Comparison of ENCODE assay signal across 8 mouse cellular contexts in genomic region chr17:24841133-24841532, GRCm38 (mm10). TPM values are rescaled to one million over a fixed set of nuclear protein-coding genes. Genes with fewer than 3 reads are reported as not detected.
DNase-seq lines count a peak whose midpoint lies in the region; ATAC-seq lines count a peak whose summit lies in the region.

No protein-coding gene starts in this region.

- intact Hi-C loops in heart, postnatal 25 days (cut with DNase I) = no loop called here

- DNase-seq in cerebellum, postnatal 25 days = peak; percentile 62 to 78
- no peak for DNase-seq in cerebellum, postnatal 4 days (ENCODE audit: low spot score in 2 of 2)
- peak; percentile 48 for DNase-seq in B cell, adult 2 months
- peak; percentile 38 for DNase-seq in lung, postnatal 10 days
- DNase-seq in ovary, postnatal 10 days (ENCODE audit: low spot score) = no peak
- no peak for DNase-seq in heart, postnatal 25 days (ENCODE audit: low spot score)
- no peak for DNase-seq in ovary, postnatal 36 days (ENCODE audit: low spot score)

- ATAC-seq in erythroblast, adult 5-6 weeks (replicated peaks; ENCODE audit: low FRiP score, poor library complexity, severe bottlenecking) = peak; percentile 85

RNA-seq across cellular contexts. Expression of gene Hagh, which starts 1.2 kb away (rescaled TPM):
- 191 and 222 TPM in 2 replicates for total RNA-seq in erythroblast, adult 5-6 weeks (2015; ENCODE audit: low replicate concordance)
- 223 and 230 TPM in 2 replicates for total RNA-seq in erythroblast, adult 5-6 weeks (2017; ENCODE audit: low replicate concordance)
- total RNA-seq in heart, postnatal 25 days (2021) = 100 to 1,000 TPM in 1 of 2 experiments, 10 to 100 TPM in 1; 97.1 to 108 TPM

RNA-seq across cellular contexts. Expression of gene Fahd1, which starts 9.0 kb away (rescaled TPM):
- 58.0 and 66.9 TPM in 2 replicates for total RNA-seq in erythroblast, adult 5-6 weeks (2015; ENCODE audit: low replicate concordance)
- 71.4 and 87.7 TPM in 2 replicates for total RNA-seq in erythroblast, adult 5-6 weeks (2017; ENCODE audit: low replicate concordance)
- 10 to 100 TPM; 88.1 to 88.6 TPM for total RNA-seq in heart, postnatal 25 days (2021)

RNA-seq across cellular contexts. Expression of gene Igfals, which starts 24.7 kb away (rescaled TPM):
- not detected in 2 replicates for total RNA-seq in erythroblast, adult 5-6 weeks (2015; ENCODE audit: low replicate concordance)
- 0.17 TPM in 1 of 2 replicates, not detected in the other for total RNA-seq in erythroblast, adult 5-6 weeks (2017; ENCODE audit: low replicate concordance)
- 1 to 10 TPM; 6.9 TPM for total RNA-seq in heart, postnatal 25 days (2021)

RNA-seq across cellular contexts. Expression of gene Meiob, which starts 37.0 kb away (rescaled TPM):
- not detected in 2 replicates for total RNA-seq in erythroblast, adult 5-6 weeks (2015; ENCODE audit: low replicate concordance)
- total RNA-seq in erythroblast, adult 5-6 weeks (2017; ENCODE audit: low replicate concordance) = not detected in 2 replicates
- not detected for total RNA-seq in heart, postnatal 25 days (2021)

RNA-seq across cellular contexts. Expression of gene Nubp2, which starts 45.0 kb away (rescaled TPM):
- 25.4 and 31.6 TPM in 2 replicates for total RNA-seq in erythroblast, adult 5-6 weeks (2015; ENCODE audit: low replicate concordance)
- 10.6 and 11.4 TPM in 2 replicates for total RNA-seq in erythroblast, adult 5-6 weeks (2017; ENCODE audit: low replicate concordance)
- 10 to 100 TPM; 18.2 to 19.4 TPM for total RNA-seq in heart, postnatal 25 days (2021)

Comparison
In these comparisons a context has a peak if more than half of its experiments do, and no peak if none do; other contexts are left out.
1. DNase-seq: peak in cerebellum, postnatal 25 days (2 of 2), B cell, adult 2 months (2 of 2) and lung, postnatal 10 days (single experiment); none in cerebellum, postnatal 4 days (0 of 2), ovary, postnatal 10 days (single experiment), heart, postnatal 25 days (single experiment) and ovary, postnatal 36 days (single experiment).
2. RNA of gene Igfals, which starts 24.7 kb away (total RNA-seq): 6.9 TPM in heart, postnatal 25 days; 0.17 TPM in erythroblast, adult 5-6 weeks; every median in the first group is over 4 times any median in the second.